In genomic region chr10:89599311-89599710, GRCm38 (mm10) we compare ENCODE assay signal across 22 mouse cellular contexts. TPM values are rescaled to one million over a fixed set of nuclear protein-coding genes. Genes with fewer than 3 reads are reported as not detected.
A peak's percentile ranks its signal among the peaks of the same experiment; 100 is the strongest.
DNase-seq lines count a peak whose midpoint lies in the region; ATAC-seq and TF ChIP-seq lines count a peak whose summit lies in the region.
"Had no signal": no experiment of that assay in that cellular context is flagged by ENCODE, and none has a peak within 500 bp of the region (broad histone marks: within the 10 kb centered on the region; RNA-seq: fewer than 3 reads in every experiment).

No protein-coding gene starts in this region.

- no peak overlapping the region for H3K4me3 ChIP-seq in embryonic fibroblast, embryonic 13.5 days (ENCODE audit: insufficient read depth, low read length)
- H3K4me3 ChIP-seq in midbrain, embryonic 15.5 days, result no peak overlapping the region
- H3K4me3 ChIP-seq: embryonic facial prominence, embryonic 15.5 days; forebrain, embryonic 15.5 days; heart, embryonic 13.5 days; hindbrain, embryonic 10.5 days; limb, embryonic 12.5 days had no signal

- no peak for ATAC-seq in midbrain, embryonic 15.5 days (replicated peaks)
- ATAC-seq: forebrain, embryonic 15.5 days had no signal

- TF ChIP-seq CTCF in embryonic fibroblast, embryonic 13.5 days (IDR thresholded peaks at IDR 0.05; ENCODE audit: borderline replicate concordance, insufficient read depth, low read length), result no peak

- no peak overlapping the region for H3K4me2 ChIP-seq in midbrain, embryonic 15.5 days
- H3K4me2 ChIP-seq: embryonic facial prominence, embryonic 15.5 days; forebrain, embryonic 15.5 days; heart, embryonic 13.5 days; limb, embryonic 12.5 days; lung, embryonic 14.5 days had no signal

- H3K9ac ChIP-seq in midbrain, embryonic 15.5 days, result no peak overlapping the region
- H3K9ac ChIP-seq: embryonic facial prominence, embryonic 15.5 days; forebrain, embryonic 15.5 days; heart, embryonic 13.5 days; limb, embryonic 12.5 days; lung, embryonic 14.5 days had no signal

- H3K27me3 ChIP-seq in midbrain, embryonic 15.5 days (replicated peaks), result no peaks in the 10 kb centered on the region
- H3K27me3 ChIP-seq: embryonic facial prominence, embryonic 15.5 days; forebrain, embryonic 15.5 days; heart, embryonic 13.5 days; limb, embryonic 12.5 days had no signal

- no peaks in the 10 kb centered on the region for H3K36me3 ChIP-seq in midbrain, embryonic 15.5 days (replicated peaks)
- H3K36me3 ChIP-seq: embryonic facial prominence, embryonic 15.5 days; forebrain, embryonic 15.5 days; G1E; heart, embryonic 13.5 days; hindbrain, embryonic 10.5 days; limb, embryonic 12.5 days had no signal

- 0 out of 2 replicates have a peak overlapping the region, but pooled peaks have one; percentile 10 for H3K27ac ChIP-seq in embryonic fibroblast, embryonic 13.5 days (ENCODE audit: insufficient read depth, low read length)
- H3K27ac ChIP-seq in midbrain, embryonic 15.5 days, result no peak overlapping the region
- H3K27ac ChIP-seq: embryonic facial prominence, embryonic 15.5 days; forebrain, embryonic 15.5 days; heart, embryonic 13.5 days; hindbrain, embryonic 10.5 days; limb, embryonic 12.5 days had no signal

- DNase-seq in adrenal gland, adult (ENCODE audit: inconsistent age in 2 of 2, low spot score in 1 of 2), result peak; percentile 55 to 83
- no peak for DNase-seq in adrenal gland, postnatal 25 days
- peak; percentile 21 for DNase-seq in urinary bladder, postnatal 14 days (ENCODE audit: low spot score)
- DNase-seq in urinary bladder, adult 2 months (ENCODE audit: low spot score), result no peak
- peak; percentile 60 for DNase-seq in skeletal muscle tissue, adult 2 months (ENCODE audit: low read depth, low spot score)
- no peak for DNase-seq in left cerebral cortex, postnatal 4 days
- DNase-seq: gastrocnemius, postnatal 14 days; kidney, adult 2 months; kidney, postnatal 36 days; midbrain, embryonic 14.5 days; thymus, postnatal 36 days had no signal

- 88% methylated on average over 5 of the region's 5 CpGs for WGBS in midbrain, embryonic 15.5 days

- intact Hi-C loops in left cerebral cortex, postnatal 4 days (cut with DNase I), result no loop called here

- no peak for TF ChIP-seq POLR2A in embryonic fibroblast, embryonic 13.5 days (IDR thresholded peaks at IDR 0.05; ENCODE audit: low read depth, low read length)

- H3K9me3 ChIP-seq in midbrain, embryonic 15.5 days, result no peaks in the 10 kb centered on the region
- H3K9me3 ChIP-seq: embryonic facial prominence, embryonic 15.5 days; forebrain, embryonic 15.5 days; G1E; heart, embryonic 13.5 days; hindbrain, embryonic 10.5 days; limb, embryonic 12.5 days had no signal

- H3K4me1 ChIP-seq in embryonic fibroblast, embryonic 13.5 days (ENCODE audit: control insufficient read depth, insufficient read depth, low read length), result peaks cover 8% of the 10 kb centered on the region; the same call in 1 of the 2 replicates
- H3K4me1 ChIP-seq in midbrain, embryonic 15.5 days, result no peaks in the 10 kb centered on the region
- H3K4me1 ChIP-seq: embryonic facial prominence, embryonic 15.5 days; forebrain, embryonic 15.5 days; hindbrain, embryonic 10.5 days; limb, embryonic 12.5 days had no signal

RNA-seq across cellular contexts. Expression of gene Slc17a8, which starts 21.7 kb away (rescaled TPM):
- 0.21 TPM in 1 of 2 replicates, not detected in the other for total RNA-seq in adrenal gland, postnatal 25 days (2021)
- 0.01 and 0.04 TPM in 2 replicates for polyA plus RNA-seq in urinary bladder, adult 2 months (2012; rRNA removed)
- polyA plus RNA-seq in embryonic fibroblast, embryonic 13.5 days (2011; ENCODE audit: insufficient read length, low read depth, missing spikeins), result 0.12 TPM in 1 of 2 replicates, not detected in the other
- 1.3 and 1.5 TPM in 2 replicates for polyA plus RNA-seq in midbrain, embryonic 15.5 days (2015; fragmentation: Nextera tagmentation; extraction: Ambion mirVana)
- total RNA-seq in left cerebral cortex, postnatal 4 days (2021), result 1 to 10 TPM; 4.2 to 5.4 TPM
- total RNA-seq: common myeloid progenitor, adult 5-6 weeks had no signal
- polyA plus RNA-seq: G1E; limb, embryonic 12.5 days; lung, embryonic 14.5 days; neural tube, embryonic 11.5 days had no signal

Comparison
In these comparisons a context has a peak if more than half of its experiments do, and no peak if none do; other contexts are left out.
1. DNase-seq: peak in adrenal gland, adult (2 of 2), urinary bladder, postnatal 14 days (single experiment) and skeletal muscle tissue, adult 2 months (single experiment); none in adrenal gland, postnatal 25 days (single experiment), urinary bladder, adult 2 months (single experiment) and left cerebral cortex, postnatal 4 days (single experiment).